Comparison of ENCODE assay signal across 9 mouse cellular contexts in genomic region chr7:29481345-29482155, GRCm38 (mm10). TPM values are rescaled to one million over a fixed set of nuclear protein-coding genes. Genes with fewer than 3 reads are reported as not detected.
DNase-seq lines count a peak whose midpoint lies in the region; ATAC-seq and TF ChIP-seq lines count a peak whose summit lies in the region.
"Had no signal": no experiment of that assay in that cellular context is flagged by ENCODE, and none has a peak within 500 bp of the region (broad histone marks: within the 10 kb centered on the region; RNA-seq: fewer than 3 reads in every experiment).

No protein-coding gene starts in this region.

- ATAC-seq in hindbrain, embryonic 14.5 days (ENCODE audit: low FRiP score): no peak
- peak; percentile 56 for ATAC-seq in midbrain, embryonic 15.5 days (replicated peaks)

- H3K27me3 ChIP-seq in kidney, adult 2 months (replicated peaks; ENCODE audit: control insufficient read depth, insufficient read depth, low read length): no peaks in the 10 kb centered on the region
- H3K27me3 ChIP-seq in hindbrain, embryonic 14.5 days (ENCODE audit: control insufficient read depth, insufficient read depth, low read length): no peaks in the 10 kb centered on the region
- H3K27me3 ChIP-seq in midbrain, embryonic 15.5 days (replicated peaks): no peaks in the 10 kb centered on the region
- H3K27me3 ChIP-seq: liver, embryonic 13.5 days had no signal

- no peak overlapping the region; the same call in 1 of the 2 replicates for H3K4me2 ChIP-seq in hindbrain, embryonic 14.5 days (replicated peaks)
- peak overlapping the region; percentile 31 for H3K4me2 ChIP-seq in midbrain, embryonic 15.5 days
- H3K4me2 ChIP-seq: liver, embryonic 13.5 days had no signal

- H3K9ac ChIP-seq in hindbrain, embryonic 14.5 days: 0 out of 2 replicates have a peak overlapping the region, but pooled peaks have one; percentile 0
- H3K9ac ChIP-seq in midbrain, embryonic 15.5 days: no peak overlapping the region
- H3K9ac ChIP-seq: liver, embryonic 13.5 days had no signal

- H3K9me3 ChIP-seq in hindbrain, embryonic 14.5 days (ENCODE audit: control insufficient read depth, low read length): no peaks in the 10 kb centered on the region
- H3K9me3 ChIP-seq in midbrain, embryonic 15.5 days: no peaks in the 10 kb centered on the region
- H3K9me3 ChIP-seq: liver, embryonic 13.5 days had no signal

- no peak for TF ChIP-seq CTCF in kidney, adult 2 months (conservative IDR thresholded peaks at IDR 0.05; ENCODE audit: insufficient read depth, insufficient read length, low read depth, low read length)
- TF ChIP-seq CTCF in brain, embryonic 14.5 days (IDR thresholded peaks at IDR 0.05; ENCODE audit: borderline replicate concordance, extremely low read depth, insufficient read depth, insufficient read length): no peak

- no peak overlapping the region for H3K4me3 ChIP-seq in kidney, adult 2 months (ENCODE audit: insufficient read depth, low read depth, low read length)
- no peak overlapping the region for H3K4me3 ChIP-seq in hindbrain, embryonic 14.5 days (replicated peaks; ENCODE audit: low read length)
- H3K4me3 ChIP-seq in midbrain, embryonic 15.5 days: no peak overlapping the region
- H3K4me3 ChIP-seq: liver, embryonic 13.5 days had no signal

- H3K27ac ChIP-seq in kidney, adult 2 months (ENCODE audit: insufficient read depth, low read depth, low read length): 0 out of 2 replicates have a peak overlapping the region, but pooled peaks have one; percentile 24
- H3K27ac ChIP-seq in hindbrain, embryonic 14.5 days: 0 out of 2 replicates have a peak overlapping the region, but pooled peaks have one; percentile 10
- H3K27ac ChIP-seq in midbrain, embryonic 15.5 days: peak overlapping the region; percentile 53
- H3K27ac ChIP-seq: liver, embryonic 13.5 days had no signal

- 55% methylated on average over 15 of the region's 15 CpGs for WGBS in kidney, adult 2 months
- 39% methylated on average over 15 of the region's 15 CpGs for WGBS in hindbrain, embryonic 14.5 days
- 22% methylated on average over 15 of the region's 15 CpGs for WGBS in midbrain, embryonic 15.5 days

- H3K36me3 ChIP-seq in kidney, adult 2 months (ENCODE audit: control insufficient read depth, insufficient read depth, low read length): no peaks in the 10 kb centered on the region
- H3K36me3 ChIP-seq in hindbrain, embryonic 14.5 days (replicated peaks; ENCODE audit: control insufficient read depth, insufficient read depth): no peaks in the 10 kb centered on the region
- H3K36me3 ChIP-seq in midbrain, embryonic 15.5 days (replicated peaks): no peaks in the 10 kb centered on the region
- H3K36me3 ChIP-seq: liver, embryonic 13.5 days had no signal

- H3K4me1 ChIP-seq in kidney, adult 2 months (ENCODE audit: control insufficient read depth, insufficient read depth, low read length): peaks cover 6% of the 10 kb centered on the region
- peaks cover 22% of the 10 kb centered on the region for H3K4me1 ChIP-seq in hindbrain, embryonic 14.5 days (replicated peaks; ENCODE audit: control insufficient read depth, insufficient read depth, low read length)
- H3K4me1 ChIP-seq in midbrain, embryonic 15.5 days: peaks cover 20% of the 10 kb centered on the region
- H3K4me1 ChIP-seq: liver, embryonic 13.5 days had no signal

- DNase-seq in kidney, adult 2 months: no peak
- DNase-seq in kidney, postnatal 25 days: no peak
- peak; percentile 66 for DNase-seq in brain, embryonic 14.5 days (ENCODE audit: low read depth)
- no peak for DNase-seq in hindbrain, embryonic 14.5 days (ENCODE audit: low spot score)
- DNase-seq in ovary, postnatal 36 days (ENCODE audit: low spot score): no peak
- no peak for DNase-seq in thymus, postnatal 0 days (ENCODE audit: low spot score)
- DNase-seq in yolk sac, embryonic 10.5 days (ENCODE audit: low spot score): no peak
- DNase-seq: liver, embryonic 13.5 days had no signal

- no peak for TF ChIP-seq POLR2A in kidney, adult 2 months (IDR thresholded peaks at IDR 0.05; ENCODE audit: low read depth, low read length)
- no peak for TF ChIP-seq POLR2A in brain, embryonic 14.5 days (IDR thresholded peaks at IDR 0.05; ENCODE audit: borderline replicate concordance, extremely low read depth, insufficient read depth, insufficient read length, poor library complexity, severe bottlenecking)

RNA-seq across cellular contexts. Expression of gene Sipa1l3, which starts 36.9 kb away (rescaled TPM):
- polyA plus RNA-seq in kidney, adult 2 months (2012; rRNA removed): 44.6 and 51.0 TPM in 2 replicates
- polyA plus RNA-seq in brain, embryonic 14.5 days (2012; rRNA removed): 24.3 and 49.4 TPM in 2 replicates
- 18.8 and 21.4 TPM in 2 replicates for polyA plus RNA-seq in hindbrain, embryonic 14.5 days (2014; fragmentation: Nextera tagmentation; extraction: Ambion mirVana)
- polyA plus RNA-seq in midbrain, embryonic 15.5 days (2015; fragmentation: Nextera tagmentation; extraction: Ambion mirVana): 19.0 and 22.4 TPM in 2 replicates
- 5.3 and 5.9 TPM in 2 replicates for polyA plus RNA-seq in thymus, postnatal 0 days (2015; fragmentation: Nextera tagmentation; extraction: Ambion mirVana)
